ENCODE assay signal across 10 mouse cellular contexts in the genomic region with DNA sequence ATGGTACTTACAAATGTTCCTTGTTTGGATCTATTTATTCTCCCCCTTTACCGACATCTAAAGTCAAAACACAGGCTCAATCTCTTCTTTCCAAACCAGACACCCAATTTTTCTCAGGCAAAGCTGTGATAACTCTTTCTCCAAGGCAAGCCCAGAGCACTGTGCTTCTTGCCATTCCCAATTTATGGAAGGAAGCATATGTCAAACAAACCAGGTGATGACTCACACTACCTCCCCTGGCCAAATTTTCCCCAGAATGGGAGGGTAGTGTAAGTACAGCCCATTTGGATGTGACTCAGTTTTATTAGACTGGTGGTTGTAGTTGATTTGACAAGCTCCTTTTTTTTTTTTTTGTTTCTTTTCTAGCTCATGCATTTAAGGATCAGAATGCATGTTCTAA.
DNase-seq lines count a peak whose midpoint lies in the region; ATAC-seq lines count a peak whose summit lies in the region.
"Had no signal": no experiment of that assay in that cellular context is flagged by ENCODE, and none has a peak within 500 bp of the region (broad histone marks: within the 10 kb centered on the region; RNA-seq: fewer than 3 reads in every experiment).

No protein-coding gene starts in this region.

- no peak for ATAC-seq in monocyte, adult 5-6 weeks (replicated peaks; ENCODE audit: insufficient number of reproducible peaks, low FRiP score, low TSS enrichment, poor library complexity, severe bottlenecking)
- ATAC-seq: hindbrain, postnatal 0 days; liver, embryonic 12.5 days had no signal

- DNase-seq in heart, adult 18-20 months, result peak; percentile 28 to 47
- no peak for DNase-seq in heart, postnatal 4 days
- DNase-seq in urinary bladder, postnatal 14 days (ENCODE audit: low spot score), result peak; percentile 16
- no peak for DNase-seq in urinary bladder, postnatal 4 days (ENCODE audit: low spot score in 2 of 2)
- DNase-seq in cerebellum, adult 8-10 months, result peak; percentile 30
- no peak for DNase-seq in embryo, embryonic 10 days (ENCODE audit: low spot score)
- no peak for DNase-seq in gastrocnemius, adult 18-20 months (ENCODE audit: low spot score)

Comparison
In these comparisons a context has a peak if more than half of its experiments do, and no peak if none do; other contexts are left out.
1. DNase-seq: peak in heart, adult 18-20 months (2 of 2), urinary bladder, postnatal 14 days (single experiment) and cerebellum, adult 8-10 months (single experiment); none in heart, postnatal 4 days (single experiment), urinary bladder, postnatal 4 days (0 of 2), embryo, embryonic 10 days (single experiment) and gastrocnemius, adult 18-20 months (single experiment).